Mouse (Mus musculus) cerebellum, adult 11-12 months (tissue): Measurements from ENCODE around the gene Stpg1.

Experiments
- DNase-seq: peaks from one replicate; pipeline ENCODE4 v3.0.0; 2022

Stpg1 gene

GRCm38 (mm10) chr4:135494521-135495396, at the start of gene Stpg1, which contains the start of gene Nipal3:
Gene Stpg1 (plus strand): TSS chr4:135494790.
Gene Nipal3 (minus strand): TSS chr4:135495038.
- DNase-seq = peak; percentile 97

GRCm38 (mm10) chr4:135451360-135452015, 43.1 kb upstream of the Stpg1 start:
- DNase-seq = no peak

DNA sequence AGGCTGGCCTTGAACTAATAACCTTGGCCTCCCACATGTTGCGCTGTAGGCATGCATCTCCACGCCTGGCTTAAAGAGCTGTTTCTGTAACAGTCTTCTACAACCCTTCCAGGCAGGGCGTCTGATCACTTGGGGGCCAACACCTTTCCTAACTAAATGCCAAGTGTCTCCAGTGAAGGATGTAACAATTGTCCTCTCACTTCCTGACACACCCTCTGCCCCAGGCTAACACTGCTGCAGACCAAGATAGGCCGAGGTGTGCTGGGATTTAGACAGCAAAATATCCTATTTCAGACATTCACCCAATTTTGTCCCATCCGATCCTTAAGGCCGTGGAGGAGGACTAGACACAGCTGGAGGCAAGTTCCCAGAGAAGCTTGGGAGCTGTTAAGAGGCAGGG, 41.4 kb upstream of the Stpg1 start:
- no peak for DNase-seq

- DNase-seq = no peak
Measured at GRCm38 (mm10) chr4:135453572-135453971, 41.0 kb upstream of the Stpg1 start.

DNA sequence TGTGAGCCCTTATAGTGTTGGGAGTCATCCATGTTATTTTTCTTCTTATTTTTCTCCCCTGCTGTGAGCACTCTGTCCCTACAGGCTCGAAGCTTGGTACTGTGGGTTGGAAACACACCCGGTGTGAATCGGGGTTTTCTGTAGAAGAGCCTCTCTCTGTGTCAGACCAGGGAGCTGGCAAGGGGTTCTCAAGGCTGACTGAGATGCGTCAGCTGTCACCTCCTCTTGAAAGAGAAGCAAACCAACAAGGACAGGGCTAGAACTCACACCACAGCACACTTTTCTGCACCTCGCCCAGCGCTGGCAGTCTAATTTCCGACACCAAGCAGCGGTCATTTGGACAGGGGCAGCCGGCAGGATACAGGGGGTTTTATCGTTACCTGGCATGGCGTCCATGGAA, 31.2 kb upstream of the Stpg1 start:
- no peak for DNase-seq

GRCm38 (mm10) chr4:135477851-135478250, 16.7 kb upstream of the Stpg1 start:
- no peak for DNase-seq

GRCm38 (mm10) chr4:135480370-135480769, 14.2 kb upstream of the Stpg1 start:
- no peak for DNase-seq

DNA sequence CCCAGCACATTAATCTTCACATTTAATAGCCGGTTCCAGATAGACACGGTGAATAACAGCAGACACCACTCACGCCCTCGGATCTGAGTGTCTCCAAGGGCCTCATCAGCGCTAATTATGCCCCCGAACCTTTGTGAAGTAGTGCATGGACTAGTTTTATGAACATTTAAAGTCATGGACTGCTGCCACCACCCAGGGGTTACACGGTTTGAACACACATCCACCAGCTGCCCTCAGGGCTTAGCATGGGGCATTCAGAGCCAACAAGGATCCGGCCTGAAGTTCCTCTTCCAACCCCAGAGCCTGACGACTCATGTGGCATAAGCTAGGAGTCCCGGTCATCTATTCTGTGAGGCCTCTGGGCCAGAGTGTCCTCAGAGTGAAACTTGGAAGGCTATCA, 9.5 kb upstream of the Stpg1 start:
- DNase-seq = no peak

DNA sequence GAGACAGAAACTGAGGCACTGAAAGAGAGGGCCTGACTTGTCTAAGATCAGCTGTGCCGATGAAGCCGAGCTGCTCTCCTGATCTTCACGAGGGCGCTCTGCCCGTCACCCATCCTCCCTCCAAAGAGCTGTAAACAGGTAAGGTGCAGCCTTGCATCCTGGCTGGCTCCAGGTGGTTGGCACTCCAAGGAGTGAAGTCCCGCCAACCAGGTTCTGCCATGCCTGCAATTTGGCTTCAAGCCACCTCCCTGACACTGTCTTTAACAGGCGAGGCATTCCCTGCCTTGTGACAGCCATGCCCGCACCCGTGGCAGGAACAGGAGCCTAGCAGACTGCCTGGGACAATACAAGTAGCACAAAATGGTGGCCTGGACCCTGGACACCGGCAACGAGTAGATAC, 8.2 kb upstream of the Stpg1 start:
- peak; percentile 86 for DNase-seq

GRCm38 (mm10) chr4:135489256-135489655, 5.3 kb upstream of the Stpg1 start:
- no peak for DNase-seq

GRCm38 (mm10) chr4:135493271-135493670, 1.3 kb upstream of the Stpg1 start:
- DNase-seq = no peak

DNA sequence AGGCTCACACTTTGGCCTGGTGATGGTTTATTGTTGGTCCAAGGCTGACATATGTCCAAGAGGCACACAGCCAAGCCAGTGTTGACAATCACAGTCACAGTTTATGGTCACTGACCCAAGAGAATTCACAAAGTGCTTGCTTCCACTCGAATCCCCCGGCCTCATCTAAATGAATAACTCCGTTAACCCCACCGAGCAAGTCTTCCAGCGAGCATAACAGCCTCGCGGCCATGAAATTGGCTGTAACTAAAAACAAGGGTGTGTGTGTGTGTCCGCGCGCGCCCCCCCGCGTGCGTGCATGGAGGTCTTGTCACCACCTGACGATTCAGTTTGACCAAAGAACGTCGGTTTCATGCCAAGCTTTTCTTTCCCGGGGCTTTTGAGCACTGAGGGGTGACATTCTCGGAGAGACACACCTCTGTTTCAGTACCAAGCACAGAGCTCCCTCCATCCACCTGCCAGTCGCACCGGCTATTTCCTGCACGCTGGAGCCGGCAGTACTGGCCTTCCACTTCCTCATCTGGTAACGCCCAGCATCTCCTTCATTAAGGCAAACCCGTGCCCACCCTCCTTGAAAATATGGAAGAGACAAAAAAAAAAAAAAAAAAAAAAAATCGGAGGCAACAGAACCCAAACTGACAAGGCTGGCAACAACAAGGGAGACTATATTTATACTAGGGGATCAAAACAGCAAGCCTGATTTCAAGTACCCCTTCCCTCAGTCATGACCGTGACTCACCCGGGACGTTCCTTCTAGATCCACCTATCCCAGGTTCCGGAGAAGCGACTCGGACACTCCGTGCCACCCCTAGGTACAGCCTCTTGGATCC, 684 bp upstream of the Stpg1 start:
- peak; percentile 74 for DNase-seq

DNA sequence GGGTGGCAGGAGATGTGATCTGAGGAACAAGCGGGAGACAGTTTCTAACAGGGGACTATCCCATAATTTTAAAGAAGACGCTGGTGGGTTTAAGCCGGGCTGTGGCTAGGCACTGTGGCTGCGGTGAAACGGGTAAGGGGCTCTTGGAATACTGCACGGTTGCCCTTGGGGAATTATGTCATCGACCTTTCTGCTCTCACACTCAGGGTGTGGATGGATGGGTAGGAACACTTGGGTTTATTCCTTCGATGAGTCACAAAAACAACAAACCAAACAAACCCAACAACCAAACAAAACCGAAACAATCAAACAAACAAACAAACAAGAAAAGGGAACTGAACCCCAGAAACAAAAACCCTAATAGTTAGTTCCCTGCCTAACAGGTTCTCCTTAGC, 804 bp downstream of the Stpg1 start:
- no peak for DNase-seq

GRCm38 (mm10) chr4:135495810-135496209, 1.2 kb downstream of the Stpg1 start:
- peak; percentile 53 for DNase-seq

DNA sequence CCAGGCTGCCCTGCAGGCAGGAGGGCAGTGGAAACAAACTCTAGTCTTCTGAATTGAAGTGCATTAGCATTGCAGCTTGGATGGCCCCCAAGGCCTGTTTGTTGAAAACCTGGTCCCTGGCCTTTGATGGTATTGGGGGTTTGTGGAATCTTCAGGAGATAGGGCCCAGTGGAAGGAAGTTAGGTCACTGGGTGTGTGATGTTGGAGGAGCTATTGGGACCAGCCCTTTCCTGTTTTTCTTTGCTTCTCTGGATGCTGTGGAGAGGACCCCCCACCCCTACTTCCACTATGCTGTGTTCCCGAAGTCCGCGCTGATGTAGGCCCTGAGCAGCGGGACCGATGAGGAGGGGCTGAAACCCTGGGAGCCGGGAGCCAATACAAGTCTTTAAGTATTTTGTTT, 3.5 kb downstream of the Stpg1 start:
- no peak for DNase-seq

GRCm38 (mm10) chr4:135499831-135500230, 5.2 kb downstream of the Stpg1 start:
- no peak for DNase-seq

DNA sequence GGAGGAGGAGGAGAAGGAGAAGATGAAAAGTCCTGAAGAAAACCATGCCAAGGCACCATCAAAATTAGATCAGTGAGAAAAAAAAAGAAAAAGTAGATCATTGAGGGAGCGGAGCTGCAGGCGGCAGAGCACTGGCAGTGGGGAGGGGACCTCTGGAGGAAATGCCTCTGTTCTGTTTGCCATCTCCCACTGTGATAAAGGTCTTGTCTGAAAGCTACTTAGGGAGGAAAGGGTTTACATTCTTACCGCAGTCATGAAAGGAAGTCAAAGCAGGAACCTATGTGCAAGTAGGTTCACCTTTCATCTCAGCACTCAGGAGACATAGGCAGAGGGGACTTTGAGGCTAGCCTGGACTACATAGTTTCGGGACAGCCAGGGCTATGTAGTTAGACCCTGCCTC, 7.0 kb downstream of the Stpg1 start:
- DNase-seq = no peak

GRCm38 (mm10) chr4:135505794-135506193, 11.2 kb downstream of the Stpg1 start:
- no peak for DNase-seq

- no peak for DNase-seq
Measured at GRCm38 (mm10) chr4:135507547-135508350, 13.2 kb downstream of the Stpg1 start.

GRCm38 (mm10) chr4:135508419-135509039, 13.9 kb downstream of the Stpg1 start:
- DNase-seq = no peak

DNA sequence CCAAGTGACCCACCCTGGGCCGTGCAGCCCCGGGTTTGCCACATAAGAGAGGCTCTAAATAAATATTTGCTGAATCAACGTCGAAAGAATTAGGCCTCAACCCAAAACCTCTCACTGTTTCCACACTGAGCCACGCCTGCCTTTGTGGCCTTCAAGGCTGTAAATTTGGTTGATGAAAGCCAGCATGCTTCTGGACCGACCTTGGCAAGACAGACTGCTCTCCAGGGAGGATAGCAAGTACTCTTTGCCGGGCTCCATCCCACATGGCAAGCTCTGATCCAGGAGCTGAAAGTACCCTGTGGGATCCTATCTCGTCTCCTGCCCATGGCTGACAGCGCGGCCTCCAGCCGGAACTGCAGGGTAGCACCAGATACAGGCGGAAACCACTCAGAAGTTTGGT, 14.9 kb downstream of the Stpg1 start:
- DNase-seq = no peak

- no peak for DNase-seq
Measured at GRCm38 (mm10) chr4:135513865-135514264, 19.3 kb downstream of the Stpg1 start.
